Mouse (Mus musculus) limb, embryonic 11.5 days (tissue): Measurements from ENCODE around the gene Gm5926. TPM values are rescaled to one million over a fixed set of nuclear protein-coding genes. Genes with fewer than 3 reads are reported as not detected.
"Not testable (repeated sequence)": the region's sequence is repeated elsewhere in the genome, so short reads cannot be mapped to it uniquely, and the experiment has no call there.

ENCODE experiments used
- ATAC-seq: fragments of 200-750 bp; cut with Nextera tagmentation; 2 replicates; pipeline ENCODE4 v1.8.0; 2017; ENCODE audit warnings: low read depth; ENCODE audit not compliant: insufficient number of reproducible peaks, low FRiP score, low TSS enrichment
- DNase-seq: peaks from one replicate; pipeline ENCODE4 v3.0.0-alpha.2; 2015; ENCODE audit warnings: low spot score
- H3K27ac ChIP-seq: fragments of 300-500 bp; sonication (generic); replicated peaks from 2 replicates; pipeline ENCODE4 v1.5.1; 2014; ENCODE audit warnings: low read depth, mild to moderate bottlenecking, low read length
- H3K27me3 ChIP-seq: fragments of 300-500 bp; sonication (generic); 2 replicates; pipeline ENCODE4 v1.6.1; 2014; ENCODE audit warnings: mild to moderate bottlenecking, low read length, mixed read lengths; ENCODE audit not compliant: control insufficient read depth, insufficient read depth
- H3K36me3 ChIP-seq: fragments of 300-500 bp; sonication (generic); 2 replicates; pipeline ENCODE4 v1.6.1; 2014; ENCODE audit warnings: mild to moderate bottlenecking, low read length, moderate library complexity, mixed read lengths; ENCODE audit not compliant: control insufficient read depth, insufficient read depth
- H3K4me1 ChIP-seq: fragments of 300-500 bp; sonication (generic); 2 replicates; pipeline ENCODE4 v1.6.1; 2014; ENCODE audit warnings: low read length, mixed read lengths; ENCODE audit not compliant: control insufficient read depth, insufficient read depth
- H3K4me2 ChIP-seq: fragments of 300-500 bp; sonication (generic); 2 replicates; pipeline ENCODE4 v1.6.1; 2014; ENCODE audit warnings: low read depth, mild to moderate bottlenecking, moderate library complexity; ENCODE audit not compliant: severe bottlenecking
- H3K4me3 ChIP-seq: fragments of 300-500 bp; sonication (generic); 2 replicates; pipeline ENCODE4 v1.5.1; 2014; ENCODE audit warnings: low read depth, low read length
- H3K9ac ChIP-seq: fragments of 300-500 bp; sonication (generic); 2 replicates; pipeline ENCODE4 v1.6.1; 2014; ENCODE audit warnings: mild to moderate bottlenecking, low read length
- H3K9me3 ChIP-seq: fragments of 300-500 bp; sonication (generic); 2 replicates; pipeline ENCODE4 v1.6.1; 2016; ENCODE audit warnings: low read length; ENCODE audit not compliant: control insufficient read depth
- WGBS: fragments of 180-500 bp; shearing (Covaris S2); extraction: QIAGEN DNeasy Blood & Tissue Kit; methylation state at CpG from one replicate; pipeline ENCODE4 v1.1.7; 2014; 5-methylcytosine and 5-hydroxymethylcytosine counted together
- polyA plus RNA-seq: library from polyadenylated mRNA; unstranded; fragments of >200 nt; fragmentation: Nextera tagmentation; extraction: Ambion mirVana; gene quantifications from 2 replicates; pipeline ENCODE4 v1.2.1, GENCODE M21; 2014

Gene Gm5926
- polyA plus RNA-seq, result not detected in 2 replicates

DNA sequence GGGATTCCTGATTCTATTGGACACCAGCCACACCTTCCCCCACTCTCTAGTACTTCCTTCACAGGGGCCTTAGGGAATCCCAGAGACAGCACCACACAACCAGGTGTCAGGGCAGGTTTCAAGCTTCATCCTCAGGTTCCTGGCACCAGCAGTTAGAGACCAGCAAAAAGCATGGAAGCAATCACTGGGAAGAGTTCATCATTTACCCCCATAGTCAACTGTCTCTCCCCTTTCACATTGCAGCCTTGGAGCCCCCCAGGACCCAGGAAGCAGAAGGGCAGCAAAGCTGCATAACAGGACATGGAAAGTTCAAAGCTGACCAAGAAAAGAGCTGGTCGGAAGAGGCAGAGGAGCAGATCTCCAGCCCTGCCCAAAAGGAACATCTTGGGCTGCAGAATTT, at the start of gene Gm5926:
Gm5926 (plus strand) TSS at position 301 of the 400 bp plus-strand sequence.
- not testable (repeated sequence) for H3K9me3 ChIP-seq, DNase-seq, H3K27ac ChIP-seq, H3K27me3 ChIP-seq, ATAC-seq, H3K4me3 ChIP-seq, H3K9ac ChIP-seq, H3K4me1 ChIP-seq, H3K36me3 ChIP-seq, H3K4me2 ChIP-seq
- WGBS, result no CpG with 5 or more reads among the region's 1 CpGs

DNA sequence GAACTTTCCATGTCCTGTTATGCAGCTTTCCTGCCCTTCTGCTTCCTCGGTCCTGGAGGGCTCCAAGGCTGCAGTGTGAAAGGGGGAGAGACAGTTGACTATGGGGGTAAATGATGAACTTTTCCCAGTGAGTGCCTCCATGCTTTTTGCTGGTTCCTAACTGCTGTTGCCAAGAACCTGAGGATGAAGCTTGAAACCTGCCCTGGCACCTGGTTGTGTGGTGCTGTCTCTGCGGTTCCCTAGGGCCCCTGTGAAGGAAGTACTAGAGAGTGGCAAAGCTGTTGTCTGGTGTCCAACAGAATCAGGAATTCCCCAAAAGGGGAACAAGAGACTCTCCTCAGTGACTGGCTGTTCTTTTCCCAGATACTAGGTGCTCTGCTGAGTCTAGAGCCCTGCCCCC, 49.5 kb upstream of the Gm5926 start:
- not testable (repeated sequence) for H3K36me3 ChIP-seq, H3K4me1 ChIP-seq, H3K4me2 ChIP-seq, H3K27me3 ChIP-seq, ATAC-seq, H3K4me3 ChIP-seq, H3K9ac ChIP-seq, H3K9me3 ChIP-seq, H3K27ac ChIP-seq, DNase-seq
- 97% methylated on average over 1 of the region's 2 CpGs for WGBS

DNA sequence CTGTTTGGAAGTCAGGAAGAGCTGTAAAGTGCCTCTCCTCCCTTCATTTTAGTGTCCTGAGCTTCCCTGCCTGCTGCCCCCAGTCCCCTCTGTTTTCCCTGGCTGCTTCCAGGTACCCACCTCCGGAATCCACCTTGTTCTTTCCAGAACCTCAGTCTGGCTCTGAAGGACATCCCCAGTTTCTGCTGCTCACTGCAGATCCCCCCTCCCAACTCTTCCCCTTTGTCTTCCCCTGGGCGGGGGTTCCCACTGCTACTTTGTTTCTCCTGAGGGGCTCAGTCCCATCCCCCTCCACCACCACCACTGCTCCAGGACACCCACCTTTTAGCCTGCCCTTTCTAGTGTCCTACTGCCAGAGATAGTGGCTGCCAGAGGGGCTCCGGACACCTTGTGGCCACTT, 49.1 kb upstream of the Gm5926 start:
- not testable (repeated sequence) for H3K9ac ChIP-seq, H3K4me3 ChIP-seq, H3K27ac ChIP-seq, H3K4me2 ChIP-seq, H3K9me3 ChIP-seq, H3K27me3 ChIP-seq, ATAC-seq, H3K36me3 ChIP-seq, DNase-seq, H3K4me1 ChIP-seq
- 84% methylated on average over 3 of the region's 3 CpGs for WGBS

Other genes starting within 250 kb of the Gm5926 start
- not detected in 2 replicates for gene Btbd35f1, start 90.7 kb upstream of the Gm5926 start, polyA plus RNA-seq
- gene Btbd35f21, start 75.4 kb downstream of the Gm5926 start, polyA plus RNA-seq, result not detected in 2 replicates
- gene Btbd35f30, start 243.9 kb downstream of the Gm5926 start, polyA plus RNA-seq, result not detected in 2 replicates